Mouse (Mus musculus): Measurements from ENCODE around the gene Klf1. TPM values are rescaled to one million over a fixed set of nuclear protein-coding genes. Genes with fewer than 3 reads are reported as not detected.

Gene Klf1
- not detected for total RNA-seq (2021)

DNA sequence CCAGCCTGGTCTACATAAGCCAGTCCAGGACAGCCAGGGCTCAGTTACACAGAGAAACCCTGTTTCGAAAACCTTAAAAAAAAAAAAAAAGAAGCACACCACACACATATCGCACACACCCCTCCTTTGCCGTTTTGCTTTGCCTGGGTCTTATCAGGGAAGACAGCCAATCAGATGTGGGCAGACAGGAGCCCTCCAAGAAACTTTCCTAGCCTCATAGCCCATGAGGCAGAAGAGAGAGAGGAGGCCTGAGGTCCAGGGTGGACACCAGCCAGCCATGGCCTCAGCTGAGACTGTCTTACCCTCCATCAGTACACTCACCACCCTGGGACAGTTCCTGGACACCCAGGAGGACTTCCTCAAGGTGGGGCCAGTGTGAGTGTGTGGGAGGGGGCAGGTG lies at the start of gene Klf1:
Klf1 (plus strand) TSS at position 177 of the 400 bp plus-strand sequence.
- DNase-seq (ENCODE audit: low spot score in 2 of 2): no peak
- intact Hi-C loops (cut with DNase I): loop anchor here (2.0 kb wide), 1 partner anchor 55 kb away; the partner anchor contains the start of gene Calr

- no peak for DNase-seq (ENCODE audit: low spot score in 2 of 2)
- intact Hi-C loops (cut with DNase I): no loop called here
Observed at GRCm38 (mm10) chr8:84856434-84856833, 45.3 kb upstream of the Klf1 start.

DNA sequence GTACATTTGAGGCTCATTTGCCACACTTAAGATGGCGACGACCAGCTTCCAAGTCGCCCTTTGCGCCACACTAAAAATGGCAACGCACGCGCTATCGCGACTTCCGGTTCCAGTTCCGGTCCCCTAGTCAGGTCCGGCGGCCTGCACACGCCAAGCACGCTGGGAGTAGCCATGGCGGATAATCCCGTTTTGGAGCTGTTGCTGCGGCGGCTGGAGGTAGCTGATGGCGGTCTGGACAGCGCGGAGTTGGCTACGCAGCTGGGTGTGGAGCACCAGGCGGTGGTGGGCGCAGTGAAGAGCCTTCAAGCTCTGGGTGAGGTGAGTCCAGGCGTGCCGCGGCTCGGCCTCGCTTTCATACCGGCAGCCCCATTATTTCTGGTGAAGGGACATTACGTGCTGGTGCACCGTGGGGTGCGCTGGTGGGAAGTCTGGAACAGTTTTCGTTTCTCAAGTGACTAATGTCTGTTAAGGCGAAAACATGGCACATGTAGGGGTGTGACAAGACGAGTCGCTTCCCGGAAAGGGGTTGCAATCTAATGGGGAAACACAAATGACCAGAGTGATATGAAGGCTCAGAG lies 44.8 kb upstream of the Klf1 start, which contains the start of gene Farsa:
Farsa (plus strand) TSS at position 126 of the 578 bp plus-strand sequence.
- intact Hi-C loops (cut with DNase I): no loop called here

GRCm38 (mm10) chr8:84871376-84872308 lies 30.1 kb upstream of the Klf1 start, which contains the start of gene Syce2:
Syce2 (plus strand) TSS chr8:84872111.
- intact Hi-C loops (cut with DNase I): no loop called here
- DNase-seq (ENCODE audit: low spot score in 2 of 2): peak; percentile 26 to 38

More for the DNA sequence above, 44.8 kb upstream of the Klf1 start, which contains the start of gene Farsa:
- peak; percentile 94 to 97 for DNase-seq (ENCODE audit: low spot score in 2 of 2)

DNA sequence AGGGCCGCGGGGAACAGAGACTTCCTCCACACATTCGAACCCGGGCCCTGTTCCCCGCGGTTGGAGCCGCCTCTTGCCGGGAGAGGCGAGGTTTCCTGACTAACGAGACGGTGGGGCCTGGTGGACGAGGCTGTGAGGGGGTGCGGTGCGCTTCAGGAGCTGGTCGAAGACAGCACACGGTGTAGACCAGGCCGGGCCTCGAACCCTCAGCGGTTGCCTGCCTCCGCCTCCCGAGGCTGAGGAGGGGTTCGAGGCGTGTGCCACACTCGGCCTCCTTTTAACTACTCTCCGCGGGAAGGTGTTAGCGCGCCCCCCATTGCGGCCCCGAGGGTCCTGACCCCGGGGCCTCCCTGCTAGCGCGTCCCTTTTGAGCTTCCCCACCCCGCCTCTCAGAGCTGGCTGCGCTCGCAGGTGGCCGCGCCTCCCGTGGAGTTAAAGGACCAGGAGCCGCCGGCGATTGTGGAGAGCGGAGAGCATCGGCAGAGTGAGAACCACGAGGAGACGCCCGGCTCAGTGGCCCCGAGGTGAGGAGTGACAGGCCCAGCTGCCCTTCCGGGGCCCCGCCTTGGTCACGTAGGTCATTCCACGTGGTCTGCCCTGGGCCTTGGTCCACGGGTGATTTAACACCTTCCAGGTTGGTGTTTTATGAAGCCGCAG lies 29.3 kb upstream of the Klf1 start:
- intact Hi-C loops (cut with DNase I): no loop called here
- DNase-seq (ENCODE audit: low spot score in 2 of 2): no peak

GRCm38 (mm10) chr8:84873016-84873415 lies 28.7 kb upstream of the Klf1 start:
- intact Hi-C loops (cut with DNase I): no loop called here
- no peak for DNase-seq (ENCODE audit: low spot score in 2 of 2)

DNA sequence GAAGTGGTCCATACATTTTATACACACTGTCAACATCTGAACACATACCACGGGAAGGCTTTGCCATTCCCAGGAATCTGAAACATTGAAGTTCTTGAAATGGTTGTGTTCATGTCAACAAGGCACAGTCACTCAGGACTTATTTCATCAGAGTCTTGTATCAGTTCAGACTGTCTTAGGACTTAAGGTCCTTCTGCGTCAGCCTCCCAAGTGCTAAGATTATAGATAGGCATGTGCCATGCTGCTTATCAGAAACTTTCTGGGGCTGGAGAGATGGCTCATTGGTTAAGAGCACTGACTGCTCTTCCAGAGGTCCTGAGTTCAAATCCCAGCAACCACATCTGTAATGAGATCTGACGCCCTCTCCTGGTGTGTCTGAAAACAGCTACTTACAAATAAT lies 27.4 kb upstream of the Klf1 start:
- DNase-seq (ENCODE audit: low spot score in 2 of 2): no peak
- intact Hi-C loops (cut with DNase I): no loop called here

- intact Hi-C loops (cut with DNase I): no loop called here
- no peak for DNase-seq (ENCODE audit: low spot score in 2 of 2)
Observed at GRCm38 (mm10) chr8:84877297-84878035, 24.3 kb upstream of the Klf1 start.

GRCm38 (mm10) chr8:84878915-84879314 lies 22.8 kb upstream of the Klf1 start:
- no peak for DNase-seq (ENCODE audit: low spot score in 2 of 2)
- intact Hi-C loops (cut with DNase I): no loop called here

GRCm38 (mm10) chr8:84884728-84885127 lies 17.0 kb upstream of the Klf1 start:
- intact Hi-C loops (cut with DNase I): no loop called here
- no peak for DNase-seq (ENCODE audit: low spot score in 2 of 2)

DNA sequence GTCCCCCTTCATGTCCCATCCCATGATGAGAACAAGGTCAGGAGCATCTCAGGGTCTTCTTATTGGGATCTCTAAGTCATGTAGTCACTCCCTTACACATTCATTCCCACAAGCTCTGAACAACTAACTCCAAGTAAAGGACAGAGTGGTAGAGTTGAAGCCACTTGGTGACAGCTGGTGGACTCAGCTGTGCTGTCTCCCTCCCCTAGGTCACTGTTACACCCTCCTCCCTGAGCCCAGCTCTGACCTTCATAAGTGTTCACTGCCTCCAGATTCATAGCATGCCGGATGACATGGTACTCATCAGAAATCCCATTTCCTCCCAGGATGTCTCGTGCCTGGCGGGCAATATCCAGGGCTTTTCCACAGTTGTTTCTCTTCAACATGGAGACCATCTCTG lies 13.4 kb upstream of the Klf1 start:
- intact Hi-C loops (cut with DNase I): no loop called here
- DNase-seq (ENCODE audit: low spot score in 2 of 2): no peak

DNA sequence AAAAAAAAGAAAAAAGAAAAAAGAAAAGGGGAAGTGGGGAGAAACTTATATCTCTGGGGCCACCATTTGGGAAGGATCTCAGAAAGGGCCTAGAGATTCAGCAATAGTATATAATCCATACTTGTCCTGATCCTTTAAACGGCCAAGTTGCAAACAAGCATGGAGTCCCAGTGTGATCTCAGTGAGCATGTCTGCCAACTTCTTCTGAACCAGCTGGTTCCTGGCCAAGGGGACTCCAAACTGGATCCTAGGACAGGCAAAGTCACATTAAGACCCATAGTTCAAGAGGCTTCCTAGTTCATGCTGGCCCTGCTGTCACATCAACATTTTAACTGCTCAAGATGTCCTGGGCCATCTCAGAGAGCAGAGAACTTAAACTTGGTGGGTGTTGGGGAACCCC lies 12.6 kb upstream of the Klf1 start:
- intact Hi-C loops (cut with DNase I): no loop called here
- no peak for DNase-seq (ENCODE audit: low spot score in 2 of 2)

GRCm38 (mm10) chr8:84892993-84893708 lies 8.6 kb upstream of the Klf1 start:
- intact Hi-C loops (cut with DNase I): no loop called here
- DNase-seq (ENCODE audit: low spot score in 2 of 2): no peak

DNA sequence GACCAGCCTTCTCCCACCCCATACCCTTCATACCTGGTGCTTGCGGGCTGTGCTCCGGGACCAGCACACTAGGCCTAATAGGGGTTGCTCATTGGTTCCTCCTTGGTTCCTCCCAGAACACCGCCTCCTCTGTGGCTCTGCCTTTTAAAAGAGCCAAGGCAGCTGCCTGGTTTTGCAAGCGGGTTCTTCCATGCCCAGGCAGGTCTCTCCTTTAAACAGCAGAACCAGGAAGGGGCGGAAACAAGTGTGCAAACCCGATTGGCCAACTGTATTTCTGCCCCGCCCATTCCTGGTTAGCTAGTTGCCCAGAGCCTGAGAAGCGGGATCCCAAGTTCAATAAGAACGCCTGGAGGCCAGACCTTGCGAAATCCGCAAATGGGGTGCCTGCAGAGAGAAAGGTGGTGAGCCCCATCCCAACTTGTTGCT lies 8.0 kb upstream of the Klf1 start, which contains the start of gene Gcdh:
Gcdh (minus strand) TSS at position 213 of the 426 bp plus-strand sequence.
- intact Hi-C loops (cut with DNase I): no loop called here

GRCm38 (mm10) chr8:84895963-84896362 lies 5.8 kb upstream of the Klf1 start:
- DNase-seq (ENCODE audit: low spot score in 2 of 2): no peak
- intact Hi-C loops (cut with DNase I): no loop called here

More for the DNA sequence above, 8.0 kb upstream of the Klf1 start, which contains the start of gene Gcdh:
- DNase-seq (ENCODE audit: low spot score in 2 of 2): peak; percentile 91 to 99

- intact Hi-C loops (cut with DNase I): no loop called here
- no peak for DNase-seq (ENCODE audit: low spot score in 2 of 2)
Observed at GRCm38 (mm10) chr8:84901071-84901470, 657 bp upstream of the Klf1 start.

DNA sequence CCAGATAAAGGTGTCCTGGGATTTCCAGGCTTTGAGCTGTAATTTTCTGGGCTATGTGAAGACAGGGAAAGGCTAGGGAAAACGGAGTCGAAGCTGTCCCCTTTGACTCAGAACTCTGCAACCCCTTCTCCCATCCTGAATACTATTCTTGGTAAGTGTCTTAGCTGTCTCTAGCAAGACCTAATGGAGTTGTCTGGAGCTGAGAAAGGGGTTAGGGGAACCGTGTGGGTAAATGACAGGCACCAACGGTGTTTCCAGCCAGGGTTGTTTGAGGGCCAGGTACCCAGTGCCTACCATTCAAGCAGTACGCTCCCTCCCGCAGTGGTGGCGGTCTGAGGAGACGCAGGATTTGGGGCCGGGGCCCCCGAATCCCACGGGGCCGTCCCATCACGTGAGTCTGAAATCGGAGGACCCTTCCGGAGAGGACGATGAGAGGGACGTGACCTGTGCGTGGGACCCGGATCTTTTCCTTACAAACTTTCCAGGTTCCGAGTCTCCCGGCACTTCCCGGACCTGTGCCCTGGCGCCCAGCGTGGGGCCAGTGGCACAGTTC lies 715 bp downstream of the Klf1 start:
- intact Hi-C loops (cut with DNase I): loop anchor here (2.0 kb wide), 1 partner anchor 56 kb away; the partner anchor contains the start of gene Calr
- peak in 1 of 2 experiments; percentile 37 for DNase-seq (ENCODE audit: low spot score in 2 of 2)

DNA sequence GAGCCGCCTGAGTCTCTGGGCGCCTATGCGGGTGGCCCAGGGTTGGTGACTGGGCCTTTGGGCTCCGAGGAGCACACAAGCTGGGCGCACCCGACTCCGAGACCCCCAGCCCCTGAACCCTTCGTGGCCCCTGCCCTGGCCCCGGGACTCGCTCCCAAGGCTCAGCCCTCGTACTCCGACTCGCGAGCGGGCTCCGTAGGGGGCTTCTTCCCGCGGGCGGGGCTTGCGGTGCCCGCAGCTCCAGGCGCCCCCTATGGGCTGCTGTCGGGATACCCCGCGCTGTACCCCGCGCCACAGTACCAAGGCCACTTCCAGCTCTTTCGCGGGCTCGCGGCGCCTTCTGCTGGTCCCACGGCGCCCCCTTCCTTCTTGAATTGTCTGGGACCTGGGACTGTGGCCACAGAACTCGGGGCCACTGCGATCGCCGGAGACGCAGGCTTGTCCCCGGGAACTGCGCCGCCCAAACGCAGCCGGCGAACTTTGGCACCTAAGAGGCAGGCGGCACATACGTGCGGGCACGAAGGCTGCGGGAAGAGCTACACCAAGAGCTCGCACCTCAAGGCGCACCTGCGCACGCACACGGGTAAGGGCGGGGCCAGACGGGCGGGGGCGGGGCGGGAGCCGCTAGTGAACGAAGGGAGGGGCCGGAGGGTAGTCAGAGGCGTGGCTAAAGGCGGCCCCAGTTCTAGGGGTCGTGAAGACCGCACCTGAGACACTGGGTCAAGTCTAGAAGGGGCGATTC lies 1.4 kb downstream of the Klf1 start:
- intact Hi-C loops (cut with DNase I): loop anchor here (2.0 kb wide), 1 partner anchor 56 kb away; the partner anchor contains the start of gene Calr
- DNase-seq (ENCODE audit: low spot score in 2 of 2): peak; percentile 91 to 94
